Comparison of ENCODE assay signal across 12 mouse cellular contexts in genomic region chr2:128881236-128881635, GRCm38 (mm10). TPM values are rescaled to one million over a fixed set of nuclear protein-coding genes. Genes with fewer than 3 reads are reported as not detected.
DNase-seq lines count a peak whose midpoint lies in the region; ATAC-seq and TF ChIP-seq lines count a peak whose summit lies in the region.
"Had no signal": no experiment of that assay in that cellular context is flagged by ENCODE, and none has a peak within 500 bp of the region (broad histone marks: within the 10 kb centered on the region; RNA-seq: fewer than 3 reads in every experiment).

No protein-coding gene starts in this region.

- WGBS in forebrain, postnatal 0 days, result 71% methylated on average over 4 of the region's 4 CpGs
- WGBS in forebrain, embryonic 16.5 days, result 74% methylated on average over 4 of the region's 4 CpGs
- 76% methylated on average over 4 of the region's 4 CpGs for WGBS in midbrain, postnatal 0 days
- 78% methylated on average over 4 of the region's 4 CpGs for WGBS in midbrain, embryonic 13.5 days
- WGBS in forebrain, embryonic 11.5 days, result 69% methylated on average over 4 of the region's 4 CpGs

- no peak overlapping the region for H3K4me2 ChIP-seq in forebrain, postnatal 0 days (ENCODE audit: low read depth)
- no peak overlapping the region for H3K4me2 ChIP-seq in forebrain, embryonic 16.5 days (ENCODE audit: low read length)
- no peak overlapping the region for H3K4me2 ChIP-seq in midbrain, postnatal 0 days (ENCODE audit: low read depth, low read length, poor library complexity, severe bottlenecking)
- H3K4me2 ChIP-seq in midbrain, embryonic 13.5 days (replicated peaks), result no peak overlapping the region
- H3K4me2 ChIP-seq in forebrain, embryonic 11.5 days (ENCODE audit: low read depth, low read length, severe bottlenecking), result no peak overlapping the region
- H3K4me2 ChIP-seq: forebrain, embryonic 13.5 days; heart, embryonic 12.5 days; hindbrain, embryonic 14.5 days; midbrain, embryonic 11.5 days had no signal

- 0 out of 2 replicates have a peak, but pooled peaks have one; percentile 28 for TF ChIP-seq CTCF in forebrain, postnatal 0 days (IDR thresholded peaks at IDR 0.05; ENCODE audit: low read depth)
- TF ChIP-seq CTCF in midbrain, postnatal 0 days (IDR thresholded peaks at IDR 0.05), result peak; percentile 49

- no peaks in the 10 kb centered on the region for H3K36me3 ChIP-seq in forebrain, postnatal 0 days (ENCODE audit: insufficient read depth)
- no peaks in the 10 kb centered on the region for H3K36me3 ChIP-seq in forebrain, embryonic 16.5 days (ENCODE audit: control insufficient read depth, insufficient read depth)
- no peaks in the 10 kb centered on the region for H3K36me3 ChIP-seq in midbrain, postnatal 0 days (ENCODE audit: insufficient read depth, low read length)
- H3K36me3 ChIP-seq in midbrain, embryonic 13.5 days, result no peaks in the 10 kb centered on the region
- H3K36me3 ChIP-seq in forebrain, embryonic 11.5 days (ENCODE audit: control insufficient read depth, insufficient read depth, low read length), result no peaks in the 10 kb centered on the region
- H3K36me3 ChIP-seq: heart, embryonic 12.5 days had no signal

- no peaks in the 10 kb centered on the region for H3K27me3 ChIP-seq in forebrain, postnatal 0 days (ENCODE audit: insufficient read depth, low read length)
- no peaks in the 10 kb centered on the region for H3K27me3 ChIP-seq in forebrain, embryonic 16.5 days (replicated peaks; ENCODE audit: control insufficient read depth, insufficient read depth, low read length)
- H3K27me3 ChIP-seq in midbrain, postnatal 0 days (ENCODE audit: insufficient read depth, low read length), result no peaks in the 10 kb centered on the region
- no peaks in the 10 kb centered on the region for H3K27me3 ChIP-seq in midbrain, embryonic 13.5 days
- no peaks in the 10 kb centered on the region for H3K27me3 ChIP-seq in forebrain, embryonic 11.5 days (ENCODE audit: control insufficient read depth, insufficient read depth, low read length)
- H3K27me3 ChIP-seq: forebrain, embryonic 13.5 days; heart, embryonic 12.5 days had no signal

- no peaks in the 10 kb centered on the region for H3K4me1 ChIP-seq in forebrain, postnatal 0 days (ENCODE audit: insufficient read depth)
- H3K4me1 ChIP-seq in forebrain, embryonic 16.5 days (replicated peaks; ENCODE audit: control insufficient read depth, insufficient read depth, low read length), result no peaks in the 10 kb centered on the region
- H3K4me1 ChIP-seq in midbrain, postnatal 0 days (ENCODE audit: insufficient read depth, low read length), result no peaks in the 10 kb centered on the region
- no peaks in the 10 kb centered on the region for H3K4me1 ChIP-seq in midbrain, embryonic 13.5 days (replicated peaks)
- no peaks in the 10 kb centered on the region for H3K4me1 ChIP-seq in forebrain, embryonic 11.5 days (replicated peaks; ENCODE audit: control insufficient read depth, insufficient read depth, low read length)
- H3K4me1 ChIP-seq: forebrain, embryonic 13.5 days; heart, embryonic 12.5 days had no signal

- ATAC-seq in forebrain, postnatal 0 days, result no peak
- ATAC-seq in forebrain, embryonic 16.5 days, result no peak
- ATAC-seq in midbrain, postnatal 0 days (ENCODE audit: low FRiP score), result no peak
- ATAC-seq in midbrain, embryonic 13.5 days, result no peak
- ATAC-seq in forebrain, embryonic 11.5 days (replicated peaks; ENCODE audit: low FRiP score), result no peak
- ATAC-seq: forebrain, embryonic 13.5 days had no signal

- H3K9me3 ChIP-seq in forebrain, postnatal 0 days (ENCODE audit: low read length), result no peaks in the 10 kb centered on the region
- no peaks in the 10 kb centered on the region for H3K9me3 ChIP-seq in forebrain, embryonic 16.5 days (ENCODE audit: control insufficient read depth, low read length)
- no peaks in the 10 kb centered on the region for H3K9me3 ChIP-seq in midbrain, postnatal 0 days (ENCODE audit: low read length)
- H3K9me3 ChIP-seq in midbrain, embryonic 13.5 days, result no peaks in the 10 kb centered on the region
- no peaks in the 10 kb centered on the region for H3K9me3 ChIP-seq in forebrain, embryonic 11.5 days (ENCODE audit: control insufficient read depth, low read length)
- H3K9me3 ChIP-seq: forebrain, embryonic 13.5 days; heart, embryonic 12.5 days had no signal

- DNase-seq in forebrain, postnatal 0 days, result no peak
- no peak for DNase-seq in midbrain, postnatal 0 days (ENCODE audit: low spot score)
- peak; percentile 10 for DNase-seq in c-Kit-positive CD71-positive TER-119-positive erythroid progenitor cells, embryonic 14.5 days (ENCODE audit: low spot score)
- DNase-seq in thymus, postnatal 36 days, result peak; percentile 20 to 24
- no peak for DNase-seq in urinary bladder, postnatal 4 days (ENCODE audit: low spot score in 2 of 2)
- no peak for DNase-seq in forebrain, embryonic 11.5 days (ENCODE audit: low spot score)

- H3K4me3 ChIP-seq in forebrain, postnatal 0 days (ENCODE audit: low read depth, low read length), result no peak overlapping the region
- H3K4me3 ChIP-seq in forebrain, embryonic 16.5 days (replicated peaks; ENCODE audit: low read length), result no peak overlapping the region
- H3K4me3 ChIP-seq in midbrain, postnatal 0 days (ENCODE audit: low read depth, low read length), result no peak overlapping the region
- no peak overlapping the region for H3K4me3 ChIP-seq in midbrain, embryonic 13.5 days (replicated peaks)
- no peak overlapping the region for H3K4me3 ChIP-seq in forebrain, embryonic 11.5 days (ENCODE audit: low read depth, low read length)
- H3K4me3 ChIP-seq: forebrain, embryonic 13.5 days; heart, embryonic 12.5 days had no signal

- H3K27ac ChIP-seq in forebrain, postnatal 0 days (ENCODE audit: low read depth, low read length), result no peak overlapping the region
- no peak overlapping the region for H3K27ac ChIP-seq in forebrain, embryonic 16.5 days (ENCODE audit: low read length)
- H3K27ac ChIP-seq in midbrain, postnatal 0 days (ENCODE audit: low read depth, low read length), result no peak overlapping the region
- H3K27ac ChIP-seq in midbrain, embryonic 13.5 days, result no peak overlapping the region
- H3K27ac ChIP-seq in forebrain, embryonic 11.5 days (ENCODE audit: low read depth, low read length), result no peak overlapping the region
- H3K27ac ChIP-seq: forebrain, embryonic 13.5 days; hindbrain, embryonic 14.5 days had no signal

- no peak overlapping the region for H3K9ac ChIP-seq in forebrain, postnatal 0 days
- H3K9ac ChIP-seq in forebrain, embryonic 16.5 days (replicated peaks; ENCODE audit: low read depth, low read length), result no peak overlapping the region
- H3K9ac ChIP-seq in midbrain, postnatal 0 days (replicated peaks; ENCODE audit: low read length, poor library complexity, severe bottlenecking), result no peak overlapping the region
- H3K9ac ChIP-seq in midbrain, embryonic 13.5 days (replicated peaks), result no peak overlapping the region
- H3K9ac ChIP-seq in forebrain, embryonic 11.5 days (ENCODE audit: low read length), result no peak overlapping the region
- H3K9ac ChIP-seq: forebrain, embryonic 13.5 days; heart, embryonic 12.5 days; hindbrain, embryonic 14.5 days had no signal

RNA-seq across cellular contexts. Expression of gene Fbln7, which starts 18.5 kb away (rescaled TPM):
- 2.6 and 3.8 TPM in 2 replicates for total RNA-seq in forebrain, postnatal 0 days (2014; rRNA removed)
- polyA plus RNA-seq in forebrain, postnatal 0 days (2015; fragmentation: Nextera tagmentation; extraction: Ambion mirVana), result 2.3 and 2.6 TPM in 2 replicates
- 1.7 and 2.4 TPM in 2 replicates for polyA plus RNA-seq in forebrain, embryonic 16.5 days (2015; fragmentation: Nextera tagmentation; extraction: Ambion mirVana)
- total RNA-seq in midbrain, postnatal 0 days (2014; rRNA removed), result 3.2 and 6.3 TPM in 2 replicates
- polyA plus RNA-seq in midbrain, postnatal 0 days (2015; fragmentation: Nextera tagmentation; extraction: Ambion mirVana), result 4.2 and 4.8 TPM in 2 replicates
- 1.0 and 1.3 TPM in 2 replicates for polyA plus RNA-seq in midbrain, embryonic 13.5 days (2015; fragmentation: Nextera tagmentation; extraction: Ambion mirVana)
- 2.2 and 2.9 TPM in 2 replicates for polyA plus RNA-seq in forebrain, embryonic 11.5 days (2014; fragmentation: Nextera tagmentation; extraction: Ambion mirVana)

Comparison
In these comparisons a context has a peak if more than half of its experiments do, and no peak if none do; other contexts are left out.
1. DNase-seq: peak in c-Kit-positive CD71-positive TER-119-positive erythroid progenitor cells, embryonic 14.5 days (single experiment) and thymus, postnatal 36 days (2 of 2); none in forebrain, postnatal 0 days (single experiment), midbrain, postnatal 0 days (single experiment), urinary bladder, postnatal 4 days (0 of 2) and forebrain, embryonic 11.5 days (single experiment).